Mouse (Mus musculus) left cerebral cortex, postnatal 4 days (tissue): ENCODE results near the gene Plk3. TPM values are rescaled to one million over a fixed set of nuclear protein-coding genes. Genes with fewer than 3 reads are reported as not detected.

Experiments
- DNase-seq: peaks from one replicate; pipeline ENCODE4 v3.0.0-alpha.2; 2022
- intact Hi-C: fragments of 180-260 bp; cut with DNase I; formaldehyde crosslinking; loops from one replicate; pipeline ENCODE4 v1.15.1; 2025
- microRNA-seq: library from miRNA; unstranded; fragments of <30 nt; microRNA quantifications from one replicate; pipeline ENCODE4 v1.2.0, GENCODE M21; 2022
- total RNA-seq, 2 experiments: library from RNA; stranded (reverse); gene quantifications; 2 replicates each; pipeline ENCODE4 v1.2.3; 2021

Gene Plk3
- total RNA-seq, 2 experiments from 2014 or later: 19.4 to 21.4 TPM

DNA sequence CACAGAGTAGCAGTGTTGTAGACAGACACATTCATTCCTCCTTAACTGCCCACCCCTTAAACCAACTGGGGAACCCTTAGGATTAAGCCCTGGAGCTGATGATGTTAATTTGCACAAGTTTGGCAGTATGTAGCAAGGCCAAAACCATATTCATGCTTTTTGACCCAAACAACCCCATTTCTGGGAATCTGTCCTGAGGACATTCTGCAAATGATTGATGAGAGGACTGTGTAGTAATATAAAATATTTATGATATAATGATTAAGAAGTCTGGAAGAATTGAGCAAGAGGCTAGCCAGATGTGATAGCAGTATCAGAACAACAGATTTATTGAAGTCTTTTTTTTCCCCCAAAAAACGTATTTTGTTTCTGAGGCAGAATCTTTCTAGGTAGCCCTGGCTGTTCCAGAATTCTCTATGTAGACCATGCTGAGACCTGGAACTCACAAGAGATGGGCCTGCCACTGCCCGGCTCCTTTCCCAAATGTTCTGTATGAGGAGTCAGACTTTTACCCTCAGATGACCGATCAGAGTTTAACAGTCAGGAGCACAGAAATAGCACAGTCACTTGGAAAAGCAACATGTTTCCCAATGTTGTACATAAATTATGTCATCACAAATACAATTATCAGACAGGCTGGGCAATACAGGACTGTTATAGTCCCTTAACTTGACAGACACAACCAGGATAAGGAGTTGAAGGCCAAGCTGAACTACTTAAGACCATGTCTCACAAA, 39.0 kb downstream of the Plk3 start:
- intact Hi-C loops: no loop called here
- no peak for DNase-seq

DNA sequence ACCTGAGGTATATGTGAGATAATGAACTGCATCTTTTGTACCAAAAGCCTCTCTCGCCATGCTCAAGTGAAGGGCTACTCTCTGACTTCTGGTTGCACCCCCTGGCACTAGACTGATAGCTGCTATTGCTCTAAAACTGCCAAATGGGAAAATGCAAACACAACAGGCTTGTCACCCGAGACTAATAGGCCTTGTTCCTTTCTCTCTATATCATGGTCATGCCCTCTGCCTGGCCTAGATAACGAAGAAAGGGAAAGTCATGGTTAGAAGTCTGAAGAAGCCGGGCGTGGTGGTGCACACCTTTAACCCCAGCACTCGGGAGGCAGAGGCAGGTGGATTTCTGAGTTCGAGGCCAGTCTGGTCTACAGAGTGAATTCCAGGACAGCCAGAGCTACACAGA, 43.2 kb downstream of the Plk3 start:
- intact Hi-C loops: no loop called here
- no peak for DNase-seq

DNA sequence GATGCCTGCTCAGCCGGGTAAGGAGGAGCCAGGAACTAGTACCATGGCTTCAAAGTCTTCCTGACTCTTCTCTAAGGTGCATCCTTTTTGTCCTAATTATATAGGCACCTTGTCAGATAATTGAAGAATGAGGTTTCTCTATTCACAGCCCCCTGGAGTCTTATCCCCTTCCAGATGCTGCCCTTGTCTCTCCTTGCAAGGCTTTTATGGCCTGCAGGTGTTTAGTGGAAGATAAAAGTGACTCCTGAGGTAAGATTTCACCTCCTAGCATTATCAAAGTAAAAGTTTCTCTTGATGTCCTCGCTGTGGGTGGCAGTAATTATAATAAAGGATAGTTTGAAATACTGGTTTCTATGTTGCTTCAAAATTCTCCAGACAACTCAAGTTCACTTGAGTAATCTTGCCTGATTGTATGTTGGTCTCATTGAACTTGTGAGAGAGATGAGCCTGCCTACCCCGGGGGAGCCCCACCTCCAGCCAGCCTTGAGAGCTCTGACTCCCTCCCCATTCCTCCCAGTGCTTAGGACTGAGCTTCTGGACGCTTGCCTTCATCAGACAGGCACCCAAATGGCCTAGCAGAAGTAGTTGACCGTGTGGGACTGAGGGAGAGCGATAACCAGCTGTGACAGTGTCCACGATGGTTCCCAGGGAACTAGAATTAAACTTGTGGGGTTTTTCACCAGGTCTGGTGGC, 45.7 kb downstream of the Plk3 start:
- intact Hi-C loops: no loop called here

More for the DNA sequence above, 45.7 kb downstream of the Plk3 start:
- no peak for DNase-seq

Small RNAs within 50 kb of the gene (microRNA-seq; reads per million reads assigned to microRNA genes)
- gene Gm22398: not detected

Other genes starting within 250 kb of the Plk3 start
- 10 to 100 TPM; 28.2 to 30.7 TPM for gene Urod, start 139.6 kb downstream of the Plk3 start, total RNA-seq
- 10 to 100 TPM; 60.7 to 61.1 TPM for gene Hectd3, start 138.6 kb downstream of the Plk3 start, total RNA-seq
- gene Eif2b3, start 114.6 kb downstream of the Plk3 start, total RNA-seq: 10 to 100 TPM; 27.0 to 30.2 TPM
- 1 to 10 TPM; 5.8 to 6.5 TPM for gene Ptch2, start 37.9 kb downstream of the Plk3 start, total RNA-seq
- gene Btbd19, start 8.2 kb downstream of the Plk3 start, total RNA-seq: 1 to 10 TPM; 8.0 to 8.4 TPM
- gene Tctex1d4, start 7.2 kb downstream of the Plk3 start, total RNA-seq: under 1 TPM; 0.52 to 0.58 TPM
- 100 to 1,000 TPM; 774 to 852 TPM for gene Rps8, start 22.3 kb upstream of the Plk3 start, total RNA-seq
- 1 to 10 TPM; 4.0 to 5.0 TPM for gene Kif2c, start 48.7 kb upstream of the Plk3 start, total RNA-seq
- gene Tmem53, start 118.0 kb upstream of the Plk3 start, total RNA-seq: 1 to 10 TPM; 4.6 to 5.2 TPM
- gene Armh1, start 118.2 kb upstream of the Plk3 start, total RNA-seq: 1 to 10 TPM; 1.3 to 1.4 TPM